Mouse (Mus musculus): Measurements from ENCODE around the gene Man1a.

Gene Man1a

DNA sequence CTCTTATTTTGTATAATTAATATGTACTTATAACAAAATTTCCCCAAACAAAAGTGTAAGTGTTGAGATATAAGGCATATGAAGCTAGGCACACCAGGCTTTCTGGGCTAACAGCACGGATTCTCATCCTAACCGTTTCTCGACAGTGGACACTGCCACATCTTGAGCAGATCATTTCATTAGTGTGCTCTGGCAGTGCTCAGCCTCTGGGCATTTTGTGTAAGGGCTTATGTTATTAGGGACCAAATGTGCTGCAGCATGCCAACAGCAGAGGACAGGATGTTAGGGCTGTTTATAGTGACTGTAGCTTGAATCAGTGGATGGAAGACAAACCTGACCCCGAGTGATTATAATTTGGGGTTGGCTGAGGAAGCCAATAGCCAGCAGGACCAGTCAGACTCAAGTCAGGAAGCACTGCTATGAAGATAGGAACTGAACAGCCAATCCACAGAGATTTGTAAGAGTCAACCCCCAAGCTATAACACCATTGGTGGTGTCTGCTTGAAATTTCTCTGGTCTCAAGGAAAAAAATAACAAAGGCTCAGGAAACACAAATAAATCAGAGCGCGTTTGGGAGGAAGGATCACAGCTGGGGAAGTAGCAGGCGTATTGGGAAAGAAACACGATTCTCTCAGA lies 161.3 kb downstream of the Man1a start:
- no peak for DNase-seq (ENCODE audit: low spot score)

DNA sequence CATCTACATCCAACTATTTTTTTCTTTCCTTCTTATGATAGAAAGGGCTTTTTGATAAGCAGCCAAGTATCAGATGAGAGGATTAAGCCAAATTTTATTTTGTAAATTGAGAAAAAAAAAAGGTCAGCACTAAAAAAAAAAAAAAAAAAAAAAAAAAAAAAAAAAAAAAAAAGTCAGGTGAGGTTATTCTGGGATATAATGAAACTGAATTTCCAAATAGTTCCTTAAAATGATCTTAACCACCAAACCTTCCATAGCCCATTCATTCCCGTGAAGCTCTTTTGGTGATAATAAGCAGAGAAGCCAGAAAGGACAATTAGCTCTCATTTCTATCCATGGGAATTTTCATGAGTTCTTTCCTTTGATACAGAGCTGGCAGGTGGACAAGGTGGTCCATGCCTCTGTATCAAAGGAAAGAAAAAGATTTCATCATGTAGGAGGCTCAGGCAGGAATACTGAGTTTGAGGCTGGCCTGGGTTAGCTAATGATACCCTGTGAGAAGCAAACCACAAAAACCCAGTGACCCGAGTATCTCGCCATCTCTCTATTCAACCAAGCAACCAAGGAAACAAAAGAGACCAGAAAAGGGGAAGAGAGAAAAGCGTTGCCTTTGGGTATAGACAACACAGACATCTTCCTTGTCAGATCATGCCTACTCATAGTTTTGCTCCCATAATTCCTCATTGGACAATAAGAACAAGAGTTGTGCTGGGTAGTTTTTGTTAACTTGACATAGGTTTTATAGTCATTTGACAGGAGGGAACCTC lies 162.7 kb downstream of the Man1a start:
- no peak for DNase-seq (ENCODE audit: low spot score)

DNA sequence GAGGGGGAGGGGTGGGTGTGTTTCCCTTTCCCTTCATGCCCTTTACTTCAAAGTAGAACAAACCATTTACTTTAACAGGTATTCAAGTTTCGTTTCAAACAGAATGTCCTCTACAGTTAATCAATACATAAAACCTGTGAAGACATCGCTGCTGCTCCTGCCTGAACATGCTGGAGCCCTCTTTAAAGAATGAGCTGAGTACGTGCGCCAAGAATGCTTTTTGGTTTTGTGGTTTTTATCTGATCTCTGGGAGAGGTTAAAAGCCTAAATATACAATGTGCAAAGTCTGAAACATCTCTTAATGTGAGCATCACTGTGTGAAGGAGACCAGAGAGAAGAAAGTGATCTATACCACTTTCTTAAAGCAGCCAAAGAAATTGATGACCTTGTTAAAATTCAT lies 186.9 kb downstream of the Man1a start:
- DNase-seq (ENCODE audit: low spot score), result peak; percentile 44

- no peak for DNase-seq (ENCODE audit: low spot score)
These were observed 187.9 kb downstream of the Man1a start for GRCm38 (mm10) chr10:53888382-53889110.

DNA sequence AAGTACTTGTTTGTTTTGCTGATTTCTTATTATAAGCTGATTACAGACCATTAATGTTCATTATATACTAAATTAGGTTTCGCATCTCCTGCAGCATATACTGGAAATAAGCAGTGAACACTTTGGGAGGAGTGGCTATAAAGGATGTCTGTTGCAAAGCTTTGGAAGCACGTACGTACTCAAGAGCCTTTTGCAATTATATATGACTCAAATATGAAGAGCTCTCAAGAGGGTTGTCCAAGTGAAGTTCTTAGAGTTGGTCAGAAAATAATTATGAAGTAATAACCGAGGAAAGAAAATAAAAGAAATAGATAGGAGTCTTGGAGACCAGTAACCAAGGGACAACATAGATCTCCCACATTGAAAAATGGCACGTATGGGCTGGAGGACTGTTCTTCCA lies 189.9 kb downstream of the Man1a start:
- no peak for DNase-seq (ENCODE audit: low spot score)

- no peak for DNase-seq (ENCODE audit: low spot score)
These were observed 195.1 kb downstream of the Man1a start for GRCm38 (mm10) chr10:53881310-53881709.

DNA sequence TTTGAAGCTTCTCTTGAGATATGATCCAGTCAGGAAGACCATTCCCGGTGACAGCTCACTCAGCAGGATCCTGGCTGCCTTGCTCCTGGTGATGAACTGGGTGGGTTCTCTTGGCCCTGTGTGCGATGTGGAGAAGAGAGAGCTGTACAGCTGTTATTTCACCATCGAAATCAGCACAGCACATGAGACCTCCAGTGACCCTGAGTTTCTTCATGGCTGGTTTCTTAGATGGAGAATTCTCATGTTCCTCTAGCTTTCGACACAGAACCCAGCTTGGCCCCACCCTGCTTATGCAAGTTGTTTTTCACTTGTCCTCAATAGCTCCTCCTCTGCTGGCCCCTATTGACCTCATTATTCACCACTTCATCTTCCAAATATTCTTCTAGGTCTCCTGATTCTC lies 200.5 kb downstream of the Man1a start:
- peak; percentile 47 for DNase-seq (ENCODE audit: low spot score)

- DNase-seq (ENCODE audit: low spot score), result no peak
These were observed 202.2 kb downstream of the Man1a start for GRCm38 (mm10) chr10:53874191-53874590.

- DNase-seq (ENCODE audit: low spot score), result peak; percentile 64
These were observed 212.7 kb downstream of the Man1a start for GRCm38 (mm10) chr10:53863486-53864357.

DNA sequence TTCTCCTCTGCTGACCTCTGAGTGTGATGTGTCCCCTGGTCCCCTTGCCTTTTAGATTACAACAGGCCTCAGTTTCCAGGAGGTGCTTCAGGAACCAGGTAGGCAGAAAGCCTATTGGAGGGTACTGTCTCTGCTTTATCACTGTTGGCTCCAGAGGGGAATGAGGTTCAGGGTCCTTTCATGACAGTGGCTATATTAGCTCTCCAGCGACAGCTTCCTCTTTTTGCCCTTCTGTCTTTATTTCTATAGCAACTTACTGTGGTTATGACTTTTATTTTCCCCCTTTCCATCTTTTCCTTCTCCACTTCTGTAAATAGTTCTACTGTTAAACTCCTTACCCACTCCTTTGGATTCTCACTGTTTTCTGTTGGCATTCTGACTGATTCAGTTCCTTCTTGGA lies 216.5 kb downstream of the Man1a start:
- no peak for DNase-seq (ENCODE audit: low spot score)

- no peak for DNase-seq (ENCODE audit: low spot score)
These were observed 217.2 kb downstream of the Man1a start for GRCm38 (mm10) chr10:53859224-53859623.

All from urinary bladder, postnatal 14 days (tissue).